Mouse (Mus musculus) bone marrow macrophage, adult 2 months (primary cell): ENCODE results near the gene Cxxc4.

Experiments
- CTCF ChIP-seq: IDR thresholded peaks from 2 replicates; pipeline ENCODE4 v1.5.1; 2012; ENCODE audit warnings: low read depth, mild to moderate bottlenecking, low read length, moderate library complexity
- POLR2A ChIP-seq: IDR thresholded peaks from 2 replicates; pipeline ENCODE4 v1.6.1; 2012; ENCODE audit warnings: mild to moderate bottlenecking, low read depth, low read length, borderline replicate concordance

GRCm38 (mm10) chr3:134190046-134190445, 46.2 kb upstream of the Cxxc4 start:
- TF ChIP-seq CTCF (no peak), POLR2A (no peak)
